Mouse (Mus musculus): ENCODE results near the gene Msx2. TPM values are rescaled to one million over a fixed set of nuclear protein-coding genes. Genes with fewer than 3 reads are reported as not detected.

Msx2 gene
- polyA plus RNA-seq, 1 experiment: 0.38 TPM

DNA sequence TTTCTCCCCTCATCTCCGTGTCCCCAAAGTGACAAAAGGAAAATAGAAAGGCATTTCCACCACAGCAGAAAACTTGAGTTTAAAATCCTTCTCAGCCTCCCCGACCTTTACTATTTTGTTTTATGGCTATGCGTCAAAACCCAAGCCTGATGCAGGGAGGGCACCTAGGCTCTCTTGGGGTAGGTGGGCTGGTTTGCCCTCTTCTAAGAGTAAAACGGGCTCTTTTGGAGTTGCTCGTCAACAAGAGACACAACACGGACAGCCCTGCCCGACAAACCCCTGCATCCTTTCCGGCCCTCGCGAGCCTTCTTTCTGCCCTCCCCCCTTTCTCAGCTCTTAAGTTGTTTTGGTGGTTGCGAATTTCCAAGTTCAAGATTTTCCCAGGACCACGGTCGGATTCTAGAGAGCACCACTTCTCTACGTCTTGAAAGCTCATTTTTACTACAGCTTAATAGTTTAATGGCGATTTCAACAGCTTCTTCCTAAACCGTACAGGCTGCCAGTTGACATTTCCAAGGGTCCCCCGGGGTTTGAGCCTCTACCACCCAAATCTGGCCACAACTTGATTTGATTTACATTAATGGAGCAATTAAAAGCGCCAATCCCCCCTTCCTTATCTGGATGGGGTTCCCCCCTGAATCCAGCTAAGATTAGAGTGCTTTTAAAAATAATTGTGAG, 6.5 kb downstream of the Msx2 start:
- Histone ChIP-seq H3K4me3 (ENCODE audit: insufficient read depth, low read length) (no peak overlapping the region), H3K27ac (ENCODE audit: insufficient read depth, low read length) (no peak overlapping the region), H3K4me1 (ENCODE audit: control insufficient read depth, insufficient read depth, low read length) (no peaks in the 10 kb centered on the region)
- TF ChIP-seq CTCF (IDR thresholded peaks at IDR 0.05; ENCODE audit: extremely low read depth, insufficient read depth, low read length) (no peak), POLR2A (IDR thresholded peaks at IDR 0.05; ENCODE audit: extremely low read depth, insufficient read depth, low read length) (no peak)

GRCm38 (mm10) chr13:53465191-53465820, 7.6 kb downstream of the Msx2 start:
- H3K27ac ChIP-seq (ENCODE audit: insufficient read depth, low read length): no peak overlapping the region
- H3K4me3 ChIP-seq (ENCODE audit: insufficient read depth, low read length): no peak overlapping the region
- TF ChIP-seq CTCF (IDR thresholded peaks at IDR 0.05; ENCODE audit: extremely low read depth, insufficient read depth, low read length) (no peak), POLR2A (IDR thresholded peaks at IDR 0.05; ENCODE audit: extremely low read depth, insufficient read depth, low read length) (no peak)

GRCm38 (mm10) chr13:53464441-53465001, 8.4 kb downstream of the Msx2 start:
- H3K27ac ChIP-seq (ENCODE audit: insufficient read depth, low read length): no peak overlapping the region
- H3K4me3 ChIP-seq (ENCODE audit: insufficient read depth, low read length): no peak overlapping the region
- TF ChIP-seq CTCF (IDR thresholded peaks at IDR 0.05; ENCODE audit: extremely low read depth, insufficient read depth, low read length) (no peak), POLR2A (IDR thresholded peaks at IDR 0.05; ENCODE audit: extremely low read depth, insufficient read depth, low read length) (no peak)
- H3K4me1 ChIP-seq (ENCODE audit: control insufficient read depth, insufficient read depth, low read length): no peaks in the 10 kb centered on the region

More at GRCm38 (mm10) chr13:53465191-53465820, 7.6 kb downstream of the Msx2 start:
- no peaks in the 10 kb centered on the region for H3K4me1 ChIP-seq (ENCODE audit: control insufficient read depth, insufficient read depth, low read length)

GRCm38 (mm10) chr13:53463946-53464345, 8.9 kb downstream of the Msx2 start:
- Histone ChIP-seq H3K4me3 (ENCODE audit: insufficient read depth, low read length) (no peak overlapping the region), H3K4me1 (ENCODE audit: control insufficient read depth, insufficient read depth, low read length) (no peaks in the 10 kb centered on the region), H3K27ac (ENCODE audit: insufficient read depth, low read length) (no peak overlapping the region)
- no peak for TF ChIP-seq POLR2A (IDR thresholded peaks at IDR 0.05; ENCODE audit: extremely low read depth, insufficient read depth, low read length)
- TF ChIP-seq CTCF (IDR thresholded peaks at IDR 0.05; ENCODE audit: extremely low read depth, insufficient read depth, low read length): no peak

DNA sequence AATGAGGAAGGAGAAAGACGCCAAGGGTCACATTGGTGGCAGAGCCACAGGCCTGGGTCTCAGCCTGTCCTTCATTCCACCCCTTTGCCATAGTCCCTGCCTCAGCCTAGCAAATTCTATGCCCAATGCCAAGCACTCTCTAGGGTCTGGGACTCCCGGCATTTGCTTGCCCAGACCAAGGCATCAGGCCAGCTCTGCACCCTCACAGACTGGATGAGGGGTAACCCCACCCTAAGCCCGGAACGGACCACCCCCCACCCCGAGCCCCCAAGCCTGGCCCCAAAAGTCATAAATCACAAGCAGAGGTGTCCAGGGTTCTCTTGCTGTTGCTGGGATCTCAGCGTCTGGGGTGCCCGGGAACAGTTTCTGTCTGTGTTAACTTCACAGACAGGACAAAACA, 9.8 kb downstream of the Msx2 start:
- no peak for TF ChIP-seq CTCF (IDR thresholded peaks at IDR 0.05; ENCODE audit: extremely low read depth, insufficient read depth, low read length)
- no peak for TF ChIP-seq POLR2A (IDR thresholded peaks at IDR 0.05; ENCODE audit: extremely low read depth, insufficient read depth, low read length)
- Histone ChIP-seq H3K4me3 (ENCODE audit: insufficient read depth, low read length) (no peak overlapping the region), H3K4me1 (ENCODE audit: control insufficient read depth, insufficient read depth, low read length) (no peaks in the 10 kb centered on the region), H3K27ac (ENCODE audit: insufficient read depth, low read length) (no peak overlapping the region)

DNA sequence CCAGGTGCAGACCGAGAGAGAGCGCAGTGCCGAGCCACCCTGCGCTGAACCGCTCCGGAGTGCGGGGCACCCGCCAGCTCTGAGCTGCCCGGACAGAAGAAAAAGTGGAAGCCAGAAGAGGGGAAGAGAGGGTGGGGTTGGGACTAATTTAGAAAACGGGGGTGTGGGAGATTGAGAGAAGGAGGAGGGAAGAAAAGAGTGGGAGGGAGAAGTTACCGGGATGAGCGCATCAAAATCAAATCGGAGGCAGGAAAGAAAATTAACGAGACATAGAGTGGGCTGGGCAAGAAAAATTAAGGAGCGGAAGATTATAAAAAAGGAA, 10.3 kb downstream of the Msx2 start:
- TF ChIP-seq POLR2A (IDR thresholded peaks at IDR 0.05; ENCODE audit: extremely low read depth, insufficient read depth, low read length): no peak
- TF ChIP-seq CTCF (IDR thresholded peaks at IDR 0.05; ENCODE audit: extremely low read depth, insufficient read depth, low read length): no peak
- no peak overlapping the region for H3K4me3 ChIP-seq (ENCODE audit: insufficient read depth, low read length)
- no peaks in the 10 kb centered on the region for H3K4me1 ChIP-seq (ENCODE audit: control insufficient read depth, insufficient read depth, low read length)
- H3K27ac ChIP-seq (ENCODE audit: insufficient read depth, low read length): no peak overlapping the region

- Histone ChIP-seq H3K4me1 (ENCODE audit: control insufficient read depth, insufficient read depth, low read length) (no peaks in the 10 kb centered on the region), H3K4me3 (ENCODE audit: insufficient read depth, low read length) (no peak overlapping the region), H3K27ac (ENCODE audit: insufficient read depth, low read length) (no peak overlapping the region)
- TF ChIP-seq POLR2A (IDR thresholded peaks at IDR 0.05; ENCODE audit: extremely low read depth, insufficient read depth, low read length) (no peak), CTCF (IDR thresholded peaks at IDR 0.05; ENCODE audit: extremely low read depth, insufficient read depth, low read length) (peak; percentile 60)
Observed at GRCm38 (mm10) chr13:53461855-53462648, 10.8 kb downstream of the Msx2 start.

DNA sequence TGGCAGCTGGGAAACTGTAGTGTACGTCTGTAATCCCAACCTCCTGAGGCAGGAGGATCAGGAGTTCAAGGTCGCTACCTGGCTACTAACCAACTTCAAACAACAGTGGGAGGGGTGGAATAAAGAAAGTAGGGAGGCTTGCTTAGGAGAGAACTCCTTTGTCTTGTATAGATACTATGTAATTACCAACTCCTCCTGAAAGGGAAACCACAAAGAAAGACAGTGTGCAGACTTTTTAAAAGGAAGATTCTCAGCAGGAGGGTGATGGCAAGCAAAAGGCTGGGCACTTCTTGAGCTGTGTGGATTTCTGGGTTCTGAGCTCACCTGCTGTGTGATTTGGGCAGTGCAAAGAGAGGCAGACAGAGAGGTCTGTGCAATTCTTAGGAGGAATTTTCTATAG, 11.5 kb downstream of the Msx2 start:
- Histone ChIP-seq H3K4me1 (ENCODE audit: control insufficient read depth, insufficient read depth, low read length) (no peaks in the 10 kb centered on the region), H3K27ac (ENCODE audit: insufficient read depth, low read length) (no peak overlapping the region), H3K4me3 (ENCODE audit: insufficient read depth, low read length) (no peak overlapping the region)
- TF ChIP-seq POLR2A (IDR thresholded peaks at IDR 0.05; ENCODE audit: extremely low read depth, insufficient read depth, low read length) (no peak), CTCF (IDR thresholded peaks at IDR 0.05; ENCODE audit: extremely low read depth, insufficient read depth, low read length) (no peak)

DNA sequence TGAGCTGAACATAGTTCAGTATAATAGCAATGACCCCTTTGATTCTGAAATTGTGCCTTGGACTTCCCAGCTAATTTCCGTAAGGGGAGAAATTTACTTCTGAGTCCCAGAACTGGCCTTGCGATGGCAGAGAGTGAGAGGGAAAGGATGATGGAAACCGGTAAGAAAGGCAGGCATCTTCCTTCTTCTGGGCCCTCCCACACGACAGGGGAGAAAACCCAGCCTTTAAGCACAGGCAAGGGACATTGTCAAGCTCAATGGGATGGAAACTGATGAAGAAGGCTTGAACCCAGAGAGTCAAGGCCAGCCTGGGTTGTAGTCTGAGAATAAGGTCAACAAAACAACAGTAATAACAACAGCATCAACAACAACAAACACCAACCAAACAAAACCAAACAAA, 14.1 kb downstream of the Msx2 start:
- TF ChIP-seq POLR2A (IDR thresholded peaks at IDR 0.05; ENCODE audit: extremely low read depth, insufficient read depth, low read length) (no peak), CTCF (IDR thresholded peaks at IDR 0.05; ENCODE audit: extremely low read depth, insufficient read depth, low read length) (no peak)
- no peak overlapping the region for H3K4me3 ChIP-seq (ENCODE audit: insufficient read depth, low read length)
- no peaks in the 10 kb centered on the region for H3K4me1 ChIP-seq (ENCODE audit: control insufficient read depth, insufficient read depth, low read length)
- no peak overlapping the region for H3K27ac ChIP-seq (ENCODE audit: insufficient read depth, low read length)
